Mouse (Mus musculus) adrenal gland, postnatal 36 days (tissue): ENCODE results near the gene Mex3a. TPM values are rescaled to one million over a fixed set of nuclear protein-coding genes. Genes with fewer than 3 reads are reported as not detected.

Experiments used
- DNase-seq, 2 experiments: peaks; one replicate each; pipeline ENCODE4 v3.0.0; 2021; ENCODE audit warnings: mixed read lengths in 1 of 2
- total RNA-seq, 2 experiments: library from RNA; stranded (reverse); gene quantifications; 2 replicates each; pipeline ENCODE4 v1.2.3; 2021

The Mex3a gene
- total RNA-seq, 2 experiments from 2014 or later: 3.1 to 4.3 TPM

DNA sequence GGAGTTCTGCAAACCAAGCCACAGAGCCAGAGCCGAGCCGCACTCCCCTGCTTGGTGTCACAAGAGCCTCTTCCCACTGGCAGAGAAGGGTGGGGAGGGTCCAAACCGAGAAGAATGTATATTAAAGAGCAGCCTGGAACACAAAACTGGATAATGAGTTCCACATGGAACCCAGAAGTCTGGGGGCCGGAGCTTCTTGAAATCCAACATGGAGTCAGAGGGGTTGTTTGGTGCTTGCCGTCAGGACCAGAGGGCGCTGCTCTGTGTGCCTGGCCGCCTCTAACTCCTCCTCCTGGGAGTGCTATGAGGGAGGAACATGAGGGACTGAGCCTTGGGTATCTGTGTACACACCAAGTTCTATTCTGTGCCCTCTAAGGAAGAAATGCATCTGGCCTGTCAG, 26.4 kb upstream of the Mex3a start:
- DNase-seq: no peak

DNA sequence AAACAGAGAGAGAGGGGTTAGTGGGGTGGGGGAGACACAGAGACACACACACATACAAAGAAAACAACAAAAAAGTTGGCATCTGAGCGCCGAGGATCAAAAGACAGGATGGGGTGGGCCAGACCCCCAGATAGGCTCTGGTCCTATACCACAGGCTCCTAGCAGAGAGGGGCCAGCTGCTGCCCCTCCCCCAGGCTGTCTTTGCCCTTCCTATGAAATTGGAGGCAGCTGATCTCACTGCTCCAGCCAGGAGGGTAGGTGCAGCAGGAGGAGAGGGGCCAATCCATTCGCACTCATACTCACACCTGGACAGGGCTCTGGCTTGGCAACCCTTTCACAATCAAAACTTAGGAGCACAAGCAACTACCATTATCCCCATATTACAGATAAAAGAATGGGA, 22.9 kb upstream of the Mex3a start:
- DNase-seq: no peak

GRCm38 (mm10) chr3:88509692-88510420, 22.3 kb upstream of the Mex3a start, which contains the start of gene Lmna:
Gene Lmna, minus strand, starts transcription at chr3:88509956.
- peak; percentile 98 to 99 for DNase-seq

DNA sequence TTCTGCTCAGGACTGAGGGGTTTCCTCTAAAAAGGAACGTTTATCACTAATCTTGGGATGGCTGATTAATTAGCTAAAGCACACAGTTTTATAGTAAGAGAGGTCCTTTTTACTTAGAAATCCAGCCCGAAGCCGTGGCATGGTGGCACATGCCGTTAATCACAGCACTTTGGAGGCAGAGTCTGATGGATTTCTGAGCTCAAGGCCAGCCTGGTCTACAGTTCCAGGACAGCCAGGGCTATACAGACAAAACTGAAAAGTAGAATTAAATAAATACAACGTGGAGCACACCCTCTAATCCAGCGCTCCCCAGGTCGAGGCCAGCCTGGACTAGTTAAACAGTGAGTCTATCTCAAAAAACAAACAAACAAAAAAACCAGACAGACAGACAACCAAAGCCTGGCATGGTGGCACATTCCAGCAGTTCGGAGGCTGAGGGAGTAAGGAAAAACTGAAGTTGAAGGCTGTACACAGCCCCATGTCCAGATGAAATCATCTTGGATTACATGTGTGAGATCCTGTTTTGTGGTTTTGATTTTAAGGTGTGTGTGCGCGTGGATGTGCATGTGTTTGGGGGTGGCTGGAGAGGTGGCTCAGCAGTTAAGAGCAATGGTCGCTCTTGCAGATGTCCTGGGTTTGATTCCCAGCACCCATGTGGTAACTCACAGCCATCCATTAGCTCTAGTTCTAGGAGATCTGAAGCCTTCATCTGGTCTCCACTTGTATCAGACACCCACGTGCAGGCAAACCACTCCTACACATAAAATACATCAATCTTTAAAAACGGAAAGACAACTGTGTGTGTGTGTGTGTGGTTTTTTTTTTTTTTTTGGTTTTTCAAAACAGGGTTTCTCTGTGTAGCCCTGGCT, 21.5 kb upstream of the Mex3a start:
- peak; percentile 47 for DNase-seq

- no peak for DNase-seq
Observed at GRCm38 (mm10) chr3:88511559-88511958, 20.6 kb upstream of the Mex3a start.

- no peak for DNase-seq
Observed at GRCm38 (mm10) chr3:88512141-88512895, 19.9 kb upstream of the Mex3a start.

GRCm38 (mm10) chr3:88512896-88513545, 19.2 kb upstream of the Mex3a start:
- DNase-seq: peak; percentile 56 to 66

DNA sequence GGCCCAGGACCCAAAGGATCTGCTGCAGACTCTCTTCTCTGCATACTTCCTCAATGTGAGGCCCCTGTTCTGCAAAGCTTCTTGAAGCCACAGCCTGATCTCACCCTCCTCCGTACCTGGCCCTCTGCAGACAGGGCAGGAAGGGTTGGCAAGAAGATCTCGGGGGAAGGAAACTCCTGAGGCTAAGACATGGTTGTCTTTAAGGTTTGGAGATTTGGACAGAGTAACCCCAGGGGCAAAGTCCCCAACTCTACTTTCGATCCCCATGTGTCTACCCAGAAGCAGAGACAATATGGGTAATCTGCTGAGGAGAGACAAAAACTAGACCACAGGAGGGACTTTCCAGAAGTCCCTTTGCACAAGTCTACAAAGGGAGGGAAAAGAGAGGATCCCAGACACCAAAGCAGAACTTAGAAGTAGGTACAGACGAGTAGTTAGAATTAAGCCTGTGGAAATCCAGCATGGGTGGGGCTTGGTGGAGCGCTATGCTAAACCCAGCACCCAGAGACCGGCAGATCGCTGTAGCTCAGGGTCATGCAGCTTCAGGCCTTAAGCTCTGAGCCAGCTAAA, 18.6 kb upstream of the Mex3a start:
- no peak for DNase-seq

- no peak for DNase-seq
Observed at GRCm38 (mm10) chr3:88514231-88515094, 17.7 kb upstream of the Mex3a start.

DNA sequence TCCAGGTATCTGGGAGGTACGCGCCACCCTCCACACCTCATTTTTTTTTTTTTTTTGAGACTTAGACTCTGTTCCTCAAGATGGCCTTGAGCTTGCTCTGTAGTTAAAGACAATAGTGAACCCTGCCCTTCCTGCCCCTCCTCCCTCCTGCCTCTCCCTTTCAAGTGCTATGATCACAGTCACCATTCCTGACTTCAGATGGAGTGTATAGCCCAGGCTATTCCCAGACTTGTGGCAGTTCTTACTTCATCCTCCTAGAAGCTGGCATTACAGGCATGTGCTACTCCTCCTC, 17.2 kb upstream of the Mex3a start:
- DNase-seq: no peak

DNA sequence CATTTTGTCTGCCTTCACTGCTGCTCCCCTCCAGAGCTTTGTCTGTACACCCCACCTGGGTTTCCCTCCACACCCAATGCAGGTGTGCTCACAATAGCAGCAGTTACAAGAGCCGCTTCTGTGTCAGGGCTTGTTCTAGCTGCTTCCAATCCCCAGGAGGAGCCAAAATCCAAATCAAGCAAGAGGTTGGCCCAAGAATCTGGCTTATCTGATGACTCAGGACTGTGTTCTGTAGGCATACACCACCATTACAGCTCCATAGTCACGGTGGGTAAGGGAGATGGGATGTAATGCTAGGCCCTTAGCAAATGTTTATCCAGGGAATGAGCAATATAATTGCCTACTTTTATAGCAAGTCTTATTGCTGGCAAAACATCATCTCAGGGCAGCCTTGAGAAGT, 15.8 kb upstream of the Mex3a start:
- no peak for DNase-seq

- no peak for DNase-seq
Observed at GRCm38 (mm10) chr3:88518411-88518810, 13.8 kb upstream of the Mex3a start.

DNA sequence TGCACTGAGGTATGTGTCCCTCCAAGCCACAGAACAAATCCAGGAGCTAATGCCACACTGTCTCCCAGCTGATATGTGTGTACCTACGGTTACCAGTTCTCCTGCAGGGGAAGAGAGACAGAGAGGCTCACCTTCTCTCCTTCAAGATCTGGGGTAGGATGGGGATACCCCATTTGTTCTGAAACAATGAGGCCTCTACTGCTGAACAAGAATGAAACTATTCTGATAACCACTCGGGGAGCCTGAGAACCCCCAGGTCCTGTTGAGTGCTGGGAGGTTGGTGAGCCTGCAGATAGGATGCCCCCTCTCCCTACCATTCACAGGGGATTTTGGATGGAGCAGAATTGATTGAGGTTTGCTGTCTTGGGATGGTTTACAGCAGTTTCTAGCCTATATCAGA, 12.1 kb upstream of the Mex3a start:
- no peak for DNase-seq

DNA sequence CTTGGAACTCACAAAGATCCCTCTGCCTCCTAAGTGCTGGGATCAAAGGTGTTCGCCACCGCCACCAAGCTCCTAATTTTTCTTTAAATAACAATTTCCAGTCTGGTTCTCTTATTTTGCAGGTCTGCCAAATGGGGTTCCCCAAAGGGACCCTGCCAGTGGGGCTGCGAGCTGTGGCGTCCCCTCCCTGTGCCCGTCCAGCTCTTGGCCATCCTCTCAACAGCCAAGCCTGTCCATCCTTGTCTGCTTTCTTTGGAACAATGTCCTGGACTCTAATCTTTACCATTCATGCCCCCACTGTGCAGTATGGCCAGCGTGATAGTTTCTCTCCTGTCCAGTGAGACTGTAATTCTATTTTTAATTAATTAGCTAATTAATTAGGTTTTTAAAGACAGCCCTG, 11.0 kb upstream of the Mex3a start:
- DNase-seq: no peak

- peak; percentile 81 to 82 for DNase-seq
Observed at GRCm38 (mm10) chr3:88521803-88522331, 10.3 kb upstream of the Mex3a start.

DNA sequence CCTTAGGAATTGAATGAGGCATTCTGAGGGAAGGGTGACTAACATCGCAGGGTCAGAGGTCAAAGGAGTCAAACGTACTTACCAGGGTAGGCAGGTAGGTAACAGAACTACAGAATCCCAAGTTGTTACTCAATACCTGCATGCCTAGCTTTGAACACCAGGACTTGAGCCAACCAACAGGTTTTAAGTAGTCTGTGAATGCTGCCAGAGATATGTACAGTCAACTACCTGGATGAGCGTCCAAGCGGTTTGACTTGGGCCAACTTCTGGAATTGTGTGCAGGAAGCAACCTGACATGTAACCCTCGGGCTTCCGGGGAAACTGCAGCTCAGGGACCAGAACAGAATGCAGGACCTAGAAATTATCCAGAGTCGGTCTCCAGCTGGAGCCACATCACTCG, 9.2 kb upstream of the Mex3a start:
- no peak for DNase-seq

- DNase-seq: no peak
Observed at GRCm38 (mm10) chr3:88525021-88525420, 7.2 kb upstream of the Mex3a start.

DNA sequence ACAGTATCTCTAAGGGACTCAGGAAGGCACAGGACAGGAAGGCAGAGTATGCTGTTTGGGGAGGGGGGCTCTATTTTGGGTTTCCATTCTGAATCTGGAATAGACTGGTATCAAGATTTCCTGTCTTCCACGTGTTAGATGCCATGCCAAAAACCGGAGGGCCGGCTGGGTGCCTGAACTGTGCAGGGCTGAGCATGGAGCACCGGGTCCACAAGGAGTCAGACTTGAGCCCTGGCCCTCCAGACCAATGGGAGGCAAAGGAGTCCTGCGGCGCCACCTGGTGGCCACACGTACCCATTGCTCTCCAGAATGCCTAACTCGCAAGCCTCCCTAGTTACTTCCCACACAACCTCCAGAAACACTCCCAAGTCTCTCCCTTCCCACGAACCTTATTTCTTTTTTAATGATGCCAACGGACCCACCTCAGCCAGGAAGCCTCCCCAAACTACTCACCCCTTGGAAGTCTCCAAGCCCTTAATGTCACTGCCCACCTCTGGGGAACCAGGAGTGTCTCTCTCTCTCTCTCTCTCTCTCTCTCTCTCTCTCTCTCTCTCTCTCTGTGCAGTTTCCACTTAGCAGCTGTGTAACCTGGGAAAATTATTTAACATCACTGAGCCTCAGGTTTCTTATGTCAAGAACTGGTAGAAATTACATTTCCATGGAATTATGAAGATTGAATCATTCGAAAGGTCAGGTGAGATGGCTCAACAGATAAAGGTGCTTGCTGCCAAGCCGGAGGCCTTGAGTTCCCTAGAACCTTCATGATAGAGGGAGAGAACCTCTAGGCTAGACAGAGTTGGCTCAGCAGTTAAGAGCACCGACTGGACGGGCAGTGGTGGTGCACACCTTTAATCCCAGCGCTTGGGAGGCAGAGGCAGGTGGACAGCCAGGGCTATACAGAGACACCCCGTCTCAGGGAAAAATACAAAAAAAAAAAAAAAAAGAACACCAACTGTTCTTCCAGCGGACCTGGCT, 5.8 kb upstream of the Mex3a start:
- peak; percentile 88 to 92 for DNase-seq

GRCm38 (mm10) chr3:88527565-88527964, 4.6 kb upstream of the Mex3a start:
- peak in 1 of 2 experiments; percentile 35 for DNase-seq
